Mouse (Mus musculus): ENCODE data around the gene Dcaf6.
"Not testable (repeated sequence)": the region's sequence is repeated elsewhere in the genome, so short reads cannot be mapped to it uniquely, and the experiment has no call there.

Dcaf6 gene

DNA sequence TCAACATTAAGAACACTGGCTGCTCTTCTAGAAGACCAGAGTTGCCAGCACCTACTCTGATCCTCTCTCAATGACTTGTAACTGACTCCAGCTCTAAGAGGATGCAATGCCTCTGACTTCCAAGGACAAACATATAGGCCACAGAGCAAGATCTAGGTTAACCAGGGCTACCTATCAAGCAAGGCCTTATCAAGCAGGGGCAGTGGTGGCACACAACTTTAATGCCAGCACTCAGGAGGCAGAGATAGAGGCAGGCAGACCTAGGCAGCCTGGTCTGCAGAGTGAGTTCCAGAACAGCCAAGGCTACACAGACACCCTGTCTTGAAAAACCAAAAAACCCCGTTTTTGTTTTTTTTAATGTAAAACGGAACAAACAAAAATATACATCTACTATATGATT, 34.0 kb downstream of the Dcaf6 start:
- no peak for DNase-seq (ENCODE audit: extremely low read depth, low read depth)

DNA sequence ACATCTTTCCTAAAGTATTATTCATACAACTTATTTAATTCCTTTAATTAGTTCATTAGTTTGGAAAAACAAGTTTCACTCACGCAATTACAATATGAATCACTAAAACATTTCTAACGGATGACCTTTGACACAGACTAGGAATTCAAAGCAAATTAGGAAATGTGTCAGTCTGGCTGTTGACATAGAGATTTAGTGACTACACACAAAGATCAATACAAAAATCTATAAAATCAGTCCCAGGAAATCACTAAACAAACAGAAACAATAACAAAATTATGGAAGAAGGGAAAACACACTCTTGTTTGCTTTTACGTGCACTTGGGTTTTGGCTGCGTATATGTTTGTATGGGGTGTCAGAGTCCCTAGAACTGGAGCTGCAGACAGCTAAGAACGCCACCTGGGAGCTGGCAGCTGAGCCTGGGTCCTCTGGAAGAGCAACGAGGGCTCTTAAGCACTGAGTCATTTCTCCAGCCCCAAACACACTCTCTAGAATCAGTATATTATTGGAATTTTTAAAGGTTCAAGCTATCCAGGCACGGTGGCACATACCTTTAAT, 38.8 kb downstream of the Dcaf6 start:
- no peak for DNase-seq (ENCODE audit: extremely low read depth, low read depth)

DNA sequence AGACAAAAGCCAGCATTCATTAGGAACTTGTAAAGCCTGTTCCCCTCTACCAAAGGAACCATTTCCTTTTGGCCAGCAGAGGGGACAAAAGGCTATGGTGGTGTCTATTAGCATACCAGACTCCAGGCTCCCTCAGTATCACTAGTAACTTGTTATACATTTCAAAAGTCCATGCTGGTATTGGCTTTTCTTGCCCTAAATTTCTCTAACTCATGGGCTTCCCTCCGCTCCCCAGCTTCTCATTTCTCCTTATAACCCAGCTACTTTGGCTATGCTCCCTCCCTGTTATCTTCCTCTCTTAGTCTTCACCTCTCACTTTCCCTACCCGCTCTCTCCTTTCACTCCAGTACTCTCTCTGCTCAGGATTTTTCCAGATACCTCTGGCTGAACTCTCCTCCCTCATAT, 63.9 kb downstream of the Dcaf6 start:
- no peak for DNase-seq (ENCODE audit: extremely low read depth, low read depth)

DNA sequence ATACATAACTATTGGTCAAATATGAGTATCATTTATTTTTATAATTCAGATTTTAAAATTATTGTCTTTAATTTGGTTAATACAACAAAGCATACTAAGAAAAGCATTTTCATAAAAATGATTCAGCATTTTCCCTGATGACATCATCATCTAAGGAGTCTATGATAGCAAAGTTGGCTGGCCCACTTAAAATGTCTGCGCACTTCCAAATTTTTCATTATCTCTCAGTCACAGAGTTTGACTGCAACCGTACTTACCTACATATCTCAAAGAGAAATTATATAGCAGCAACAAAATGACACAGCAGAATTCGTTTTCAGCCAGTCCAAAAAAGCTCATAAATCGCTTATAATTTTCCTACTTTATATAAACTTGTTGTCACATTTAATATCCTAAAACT, 64.3 kb downstream of the Dcaf6 start:
- DNase-seq (ENCODE audit: extremely low read depth, low read depth), result peak; percentile 92

DNA sequence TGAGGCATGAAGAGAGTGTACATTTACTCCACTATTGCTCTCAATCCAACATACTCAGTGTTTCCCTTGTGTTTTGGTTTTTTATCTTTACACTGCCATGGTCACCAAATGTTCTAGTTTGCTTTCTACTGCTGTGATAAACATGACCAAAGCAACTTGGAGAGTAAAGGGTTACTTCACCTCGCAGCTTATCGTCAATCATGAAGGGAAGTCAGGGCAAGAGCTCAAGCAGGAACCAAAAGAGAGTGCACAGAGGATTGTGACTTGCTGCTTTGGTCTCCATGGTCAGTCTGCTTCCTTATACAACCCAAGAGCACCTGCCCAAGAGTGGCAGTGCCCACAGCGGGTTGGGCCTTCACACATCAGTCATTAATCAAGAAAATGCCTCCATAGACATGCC, 65.4 kb downstream of the Dcaf6 start:
- DNase-seq (ENCODE audit: extremely low read depth, low read depth), result peak; percentile 73

DNA sequence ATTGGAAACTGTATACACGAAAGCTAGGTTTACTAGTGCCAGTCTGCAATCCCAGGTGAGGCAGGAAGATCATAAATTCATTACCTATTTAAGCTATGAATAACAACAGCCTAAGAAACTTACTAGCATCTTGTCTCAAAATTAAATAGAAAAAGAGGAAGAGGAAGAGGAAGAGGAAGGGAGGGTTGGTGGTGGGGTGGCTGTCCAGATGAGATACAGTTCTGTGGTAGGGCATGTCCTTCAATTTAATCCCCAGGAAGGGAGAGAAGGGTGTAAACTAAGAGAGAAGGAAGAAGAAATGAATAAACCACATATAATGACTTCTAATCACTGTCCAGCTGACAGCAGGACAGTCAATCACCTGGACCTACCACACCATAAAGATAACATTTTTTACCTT, 67.2 kb downstream of the Dcaf6 start:
- peak; percentile 85 for DNase-seq (ENCODE audit: extremely low read depth, low read depth)

DNA sequence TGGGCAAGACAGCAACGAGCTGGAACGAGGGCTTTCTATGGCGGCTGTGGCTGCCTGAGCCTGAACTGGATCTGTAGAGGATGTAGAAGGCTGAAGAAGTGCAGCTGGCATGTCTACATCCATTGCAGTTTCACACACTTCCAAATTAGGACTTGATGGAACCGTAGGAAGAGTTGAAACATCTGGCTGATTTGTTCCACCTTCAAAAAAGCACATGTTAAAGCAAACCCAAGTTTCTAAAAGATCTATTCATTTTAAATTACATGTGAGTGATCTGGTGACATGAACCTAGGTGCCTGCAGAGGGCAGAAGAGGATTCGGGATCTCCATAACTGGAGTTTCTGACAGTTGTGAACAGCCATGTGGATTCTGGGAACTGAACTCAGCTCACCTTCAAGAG, 71.6 kb downstream of the Dcaf6 start:
- DNase-seq (ENCODE audit: extremely low read depth, low read depth), result no peak

DNA sequence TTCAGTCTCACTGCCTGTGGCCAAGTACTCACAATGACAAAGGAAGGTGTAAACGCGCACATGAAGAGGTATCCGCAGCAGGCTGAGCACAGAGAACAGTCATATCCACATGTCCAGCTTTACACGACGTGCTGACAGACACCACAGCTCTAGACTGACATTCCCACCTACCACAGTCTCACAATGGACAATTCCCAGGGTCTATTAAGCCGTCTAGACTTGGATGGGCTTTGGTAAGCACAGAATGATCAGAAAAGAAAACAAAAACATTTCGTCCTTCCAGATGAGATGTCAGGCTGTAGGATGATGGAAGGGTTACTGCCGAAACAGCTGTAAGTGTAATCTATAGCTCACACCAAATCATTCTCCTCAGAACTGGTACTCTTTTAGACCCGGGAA, 73.8 kb downstream of the Dcaf6 start:
- no peak for DNase-seq (ENCODE audit: extremely low read depth, low read depth)

DNA sequence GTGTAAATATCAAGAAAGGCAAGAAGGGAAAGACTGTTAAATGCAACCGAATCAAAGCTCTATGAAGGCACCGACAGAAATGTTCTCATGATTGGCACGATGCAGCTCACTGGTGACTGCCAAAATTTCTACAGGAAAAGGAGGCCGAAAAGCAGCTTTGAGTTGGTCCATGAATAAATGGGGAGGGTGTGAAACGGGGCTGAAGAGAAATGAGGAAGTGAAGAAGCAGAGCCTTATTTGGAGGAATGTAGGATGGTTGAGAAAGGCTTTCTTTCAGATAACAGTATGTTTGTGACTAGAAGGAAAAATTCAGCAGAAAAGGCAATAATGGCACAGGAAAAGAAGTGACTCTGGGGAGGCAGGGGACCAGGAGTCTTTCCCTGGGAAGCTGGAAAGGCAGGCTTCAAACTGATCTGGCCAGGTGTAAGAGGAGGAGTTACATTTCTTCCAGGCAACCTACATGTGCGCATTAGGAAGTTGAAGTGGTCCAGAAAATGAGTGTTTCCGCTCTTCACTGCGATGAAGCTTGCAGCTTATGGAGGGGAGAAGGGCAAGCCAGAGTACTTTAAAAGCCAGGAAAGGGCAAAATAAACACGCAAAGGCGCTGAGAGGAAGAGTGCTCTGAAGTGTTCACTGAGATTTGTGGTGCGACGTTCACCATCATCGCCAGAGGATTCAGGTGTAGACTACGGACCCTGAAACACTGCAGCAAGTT, 74.3 kb downstream of the Dcaf6 start:
- DNase-seq (ENCODE audit: extremely low read depth, low read depth), result peak; percentile 67

DNA sequence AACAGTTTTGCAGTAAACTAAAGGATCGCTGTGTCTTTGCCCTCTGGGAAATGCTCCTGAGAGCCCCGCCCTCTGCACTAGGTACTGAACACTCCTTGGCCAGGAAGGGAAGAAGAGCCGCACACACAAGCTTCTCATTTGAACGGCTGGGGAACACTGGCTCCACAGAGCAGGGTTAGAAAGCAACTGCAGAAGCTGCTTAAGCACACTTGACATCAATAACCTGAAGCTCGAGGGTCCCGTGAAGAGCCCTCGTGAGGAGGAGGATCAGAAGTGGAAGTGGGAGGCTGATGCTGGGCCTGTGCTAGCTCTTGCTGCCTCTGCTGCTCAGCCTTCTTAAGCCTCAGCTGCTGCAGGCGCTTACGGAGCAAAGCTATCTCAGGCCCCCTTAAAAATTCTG, 86.4 kb downstream of the Dcaf6 start:
- DNase-seq (ENCODE audit: extremely low read depth, low read depth), result no peak

DNA sequence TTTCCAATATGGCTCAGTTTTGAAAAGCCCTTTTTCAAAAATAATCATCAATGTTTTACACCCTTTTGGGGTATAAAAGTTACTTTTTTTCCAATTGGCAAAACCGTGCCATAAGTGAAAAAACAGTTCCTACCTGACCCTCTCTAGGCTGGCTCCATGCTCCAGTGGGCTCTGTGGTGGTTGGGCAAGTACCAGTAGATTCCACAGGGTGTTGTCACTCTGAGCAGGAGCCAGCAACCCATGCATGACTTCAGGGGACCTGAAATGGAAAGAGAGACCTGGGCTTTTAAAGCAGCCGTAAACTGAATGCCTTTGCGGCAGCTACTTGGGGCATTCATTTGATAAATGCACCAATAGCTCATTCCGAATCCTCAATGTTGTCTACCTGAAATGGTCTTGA, 89.3 kb downstream of the Dcaf6 start:
- DNase-seq (ENCODE audit: extremely low read depth, low read depth), result no peak

DNA sequence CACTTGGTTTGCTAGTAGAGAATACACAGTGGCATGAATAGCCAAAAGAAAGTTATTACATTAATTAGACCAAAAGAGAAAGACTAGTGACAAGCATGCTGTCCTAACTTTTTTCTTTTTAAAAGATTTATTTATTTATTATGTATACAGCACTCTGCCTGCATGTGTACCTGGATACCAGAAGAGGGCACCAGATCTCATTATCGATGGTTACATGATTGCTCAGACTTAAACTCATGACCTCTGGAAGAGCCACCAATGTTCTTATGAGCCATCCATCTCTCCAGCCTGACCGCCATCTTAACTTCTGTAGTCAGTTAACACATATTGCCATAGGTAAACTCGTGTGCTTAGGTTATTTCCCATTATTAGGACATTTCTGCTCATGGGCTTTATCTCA, 95.2 kb downstream of the Dcaf6 start:
- DNase-seq (ENCODE audit: extremely low read depth, low read depth), result no peak

DNA sequence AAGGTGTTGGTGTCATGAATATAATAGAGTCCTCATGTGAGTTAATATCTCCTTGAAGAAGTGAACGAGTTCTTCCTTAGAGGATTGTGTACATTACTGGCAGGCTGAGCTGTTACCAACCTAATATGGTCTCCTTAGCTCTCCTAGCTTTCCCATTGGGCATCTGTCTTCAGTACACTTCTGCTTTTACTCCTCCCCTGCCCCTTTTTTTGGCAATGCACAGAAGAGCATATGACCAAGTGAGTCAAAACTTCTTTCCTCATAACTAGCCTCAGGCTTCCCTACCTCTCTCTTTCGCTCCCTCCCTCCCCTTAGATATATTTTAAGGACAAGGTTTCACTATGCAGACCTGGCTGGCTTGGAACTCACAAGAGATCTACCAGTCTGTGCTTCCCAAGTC, 97.0 kb downstream of the Dcaf6 start:
- DNase-seq (ENCODE audit: extremely low read depth, low read depth), result no peak

DNA sequence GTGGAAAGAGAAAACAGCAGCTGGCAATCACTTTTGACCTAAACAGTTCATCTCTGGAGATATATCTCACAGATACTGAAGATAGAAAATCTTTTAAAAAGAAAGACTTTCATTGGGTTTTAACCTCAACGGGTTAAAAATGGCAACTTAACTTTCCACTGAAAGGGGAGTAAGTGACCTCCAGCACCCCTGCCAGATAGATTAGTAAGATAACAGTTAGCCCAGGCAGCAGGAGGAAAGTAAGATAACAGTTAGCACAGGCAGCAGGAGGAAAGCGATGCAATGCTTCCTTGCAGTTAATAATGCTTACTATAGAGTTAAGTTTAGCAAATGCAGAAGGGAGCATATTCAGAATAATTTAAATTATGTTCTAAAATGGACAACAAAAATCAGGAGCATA, 103.9 kb downstream of the Dcaf6 start:
- DNase-seq (ENCODE audit: extremely low read depth, low read depth), result no peak

DNA sequence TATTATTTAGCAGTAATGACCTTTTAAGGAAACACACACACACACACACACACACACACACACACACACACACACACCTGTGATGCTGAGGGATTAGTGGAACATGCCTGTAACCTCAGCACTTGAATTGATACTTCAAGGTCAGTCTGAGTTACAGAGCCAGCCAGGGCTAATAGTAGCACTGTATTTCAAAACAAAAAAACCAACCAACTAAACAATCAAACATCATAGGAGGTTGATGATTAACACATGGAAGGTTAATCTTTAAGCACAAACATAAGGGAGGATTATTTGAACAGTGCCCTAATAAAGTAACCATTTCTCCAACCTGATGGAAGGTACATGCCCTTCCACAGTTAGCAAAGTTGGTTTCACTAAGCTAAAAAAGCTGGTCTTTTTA, 111.6 kb downstream of the Dcaf6 start:
- no peak for DNase-seq (ENCODE audit: extremely low read depth, low read depth)

DNA sequence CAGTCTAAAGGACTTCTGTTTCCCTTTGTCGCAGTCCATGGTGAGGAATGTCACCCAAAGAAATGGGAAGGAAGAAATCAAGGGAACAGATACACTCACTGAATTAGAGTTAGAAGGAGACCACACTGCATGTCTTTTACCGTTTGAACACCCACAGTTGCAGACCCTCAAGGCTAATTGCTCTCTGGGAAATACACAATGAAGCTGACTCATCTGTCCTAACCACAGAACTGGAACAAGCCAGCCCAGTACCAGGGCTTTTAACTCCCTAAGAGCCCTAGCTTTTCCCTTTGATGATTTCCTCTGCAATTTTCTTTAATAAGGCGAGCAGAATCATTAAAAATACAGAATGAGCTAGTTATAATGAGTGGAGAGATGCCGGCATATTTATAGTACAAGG, 115.8 kb downstream of the Dcaf6 start:
- DNase-seq (ENCODE audit: extremely low read depth, low read depth), result no peak

DNA sequence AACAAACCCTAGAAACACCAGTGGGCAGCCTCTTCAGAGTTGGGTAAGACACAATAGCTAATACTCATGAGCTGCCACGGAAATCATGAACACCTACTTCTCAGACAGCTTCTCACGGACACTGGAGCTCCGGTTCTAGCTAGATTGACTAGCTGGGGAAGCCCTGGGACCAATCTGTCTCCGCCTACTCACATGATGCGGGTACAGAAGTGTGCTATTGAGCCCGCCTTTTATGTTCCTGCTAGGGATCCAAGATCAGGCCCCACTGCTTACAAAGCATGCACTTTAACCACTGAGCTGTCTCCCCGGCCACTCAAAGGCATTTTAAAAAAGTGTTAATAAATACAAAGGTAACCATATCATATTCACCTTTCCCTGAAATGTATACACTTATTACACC, 118.1 kb downstream of the Dcaf6 start:
- DNase-seq (ENCODE audit: extremely low read depth, low read depth), result no peak

DNA sequence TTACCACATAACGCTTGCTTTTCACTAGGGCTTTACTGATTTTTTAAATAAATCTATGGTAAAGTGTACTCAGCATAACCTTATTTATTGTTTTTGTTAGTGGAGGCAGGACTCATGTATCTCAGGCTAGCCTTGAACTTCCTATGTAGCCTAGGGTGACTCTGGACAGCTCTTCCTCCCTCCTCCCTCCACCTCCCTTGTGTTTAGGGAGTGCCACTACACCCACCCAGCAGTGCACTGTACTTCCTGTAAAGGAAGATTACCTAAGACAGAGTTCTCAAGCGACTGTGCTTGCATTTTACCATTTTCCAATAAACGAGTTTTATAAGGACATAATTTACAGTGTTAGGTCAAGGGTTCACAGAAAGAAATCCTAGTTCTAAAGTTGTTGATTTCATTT, 127.5 kb downstream of the Dcaf6 start:
- DNase-seq (ENCODE audit: extremely low read depth, low read depth), result no peak

DNA sequence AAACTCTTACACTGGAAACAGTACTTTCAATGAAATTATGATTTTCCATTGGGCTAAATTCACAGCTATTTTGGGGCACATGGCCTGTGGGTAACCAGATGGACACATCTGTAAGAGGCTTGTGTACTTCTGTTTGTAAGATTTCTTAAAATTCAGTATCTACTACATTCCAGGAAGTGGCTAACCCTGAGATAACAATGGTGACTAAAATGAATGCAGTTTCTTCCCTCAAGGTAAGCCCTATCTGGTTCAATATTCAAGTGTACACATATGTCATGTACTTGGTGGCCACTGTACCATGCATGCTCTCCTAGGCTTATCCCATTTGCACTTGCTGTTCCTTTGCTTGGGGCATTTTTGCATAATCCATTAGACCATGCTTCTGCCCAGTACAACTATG, 129.4 kb downstream of the Dcaf6 start:
- DNase-seq (ENCODE audit: extremely low read depth, low read depth), result no peak

DNA sequence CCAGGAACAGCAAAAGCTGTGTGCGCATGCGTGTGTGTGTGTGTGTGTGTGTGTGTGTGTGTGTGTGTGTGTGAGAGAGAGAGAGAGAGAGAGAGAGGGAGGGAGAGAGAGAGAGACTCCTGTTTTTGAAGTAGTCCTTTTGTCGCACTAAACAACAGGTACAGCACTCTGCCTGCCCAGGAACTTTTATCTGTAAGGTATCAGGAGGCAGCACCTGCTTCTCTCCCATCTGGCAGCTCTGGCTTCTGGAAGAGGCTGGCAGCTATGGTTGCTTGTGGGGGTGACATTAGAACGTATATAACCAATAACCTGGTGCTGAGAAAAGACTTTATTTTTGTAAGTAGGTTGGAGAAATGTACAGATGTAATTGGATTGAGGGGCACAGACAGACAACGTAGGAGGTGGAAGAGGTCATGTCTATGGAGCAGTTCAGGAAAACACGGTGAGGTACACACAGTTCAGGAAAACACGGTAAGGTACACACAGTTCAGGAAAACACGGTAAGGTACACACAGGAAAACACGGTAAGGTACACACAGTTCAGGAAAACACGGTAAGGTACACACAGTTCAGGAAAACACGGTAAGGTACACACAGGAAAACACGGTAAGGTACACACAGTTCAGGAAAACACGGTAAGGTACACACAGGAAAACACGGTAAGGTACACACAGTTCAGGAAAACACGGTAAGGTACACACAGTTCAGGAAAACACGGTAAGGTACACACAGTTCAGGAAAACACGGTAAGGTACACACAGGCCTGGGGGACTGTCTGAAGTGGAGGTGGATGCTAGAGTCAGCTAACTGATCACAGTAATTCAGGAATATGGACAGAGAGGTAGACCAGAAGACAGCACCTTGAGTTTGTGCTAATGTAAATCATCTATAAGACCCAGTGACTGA, 131.6 kb downstream of the Dcaf6 start:
- DNase-seq (ENCODE audit: extremely low read depth, low read depth), result not testable (repeated sequence)

DNA sequence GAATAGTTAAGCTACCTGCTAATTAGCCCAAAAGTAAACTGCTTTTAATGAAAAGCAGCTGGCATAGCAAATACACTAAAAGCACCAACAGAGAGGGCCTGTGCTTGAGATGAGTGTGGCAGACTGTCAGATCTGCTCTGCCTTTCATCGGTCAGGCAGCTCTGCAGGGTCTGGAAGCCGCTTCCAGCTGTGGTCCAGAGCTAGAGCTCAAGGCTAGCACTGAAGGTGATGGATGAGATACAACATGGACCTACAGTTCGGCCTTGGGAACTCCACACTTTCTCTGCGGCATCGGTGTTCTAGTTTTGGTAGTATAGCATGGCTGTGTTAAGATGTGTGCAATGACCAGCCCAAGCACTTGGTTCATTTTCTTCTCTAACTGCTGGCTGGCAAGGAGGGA, 132.4 kb downstream of the Dcaf6 start:
- DNase-seq (ENCODE audit: extremely low read depth, low read depth), result no peak

DNA sequence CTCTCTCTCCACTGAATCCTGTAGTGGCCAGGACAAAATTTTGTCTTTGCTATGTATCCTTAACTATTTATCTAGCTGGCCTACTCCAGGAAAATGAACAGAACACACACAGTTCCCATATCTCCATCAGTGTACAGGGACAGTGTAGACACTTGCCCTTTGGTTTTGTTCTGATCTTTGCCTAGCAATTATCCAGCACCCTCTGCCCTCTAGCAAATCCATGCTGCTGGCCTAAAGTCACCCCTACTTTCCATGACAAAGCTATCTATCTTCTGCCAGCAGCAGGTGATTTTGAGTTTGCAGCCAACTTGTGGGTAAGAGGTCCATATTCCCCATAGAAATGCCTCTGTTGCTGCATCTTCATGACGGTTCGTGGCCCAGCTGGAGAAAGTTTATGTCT, 132.9 kb downstream of the Dcaf6 start:
- DNase-seq (ENCODE audit: extremely low read depth, low read depth), result no peak

DNA sequence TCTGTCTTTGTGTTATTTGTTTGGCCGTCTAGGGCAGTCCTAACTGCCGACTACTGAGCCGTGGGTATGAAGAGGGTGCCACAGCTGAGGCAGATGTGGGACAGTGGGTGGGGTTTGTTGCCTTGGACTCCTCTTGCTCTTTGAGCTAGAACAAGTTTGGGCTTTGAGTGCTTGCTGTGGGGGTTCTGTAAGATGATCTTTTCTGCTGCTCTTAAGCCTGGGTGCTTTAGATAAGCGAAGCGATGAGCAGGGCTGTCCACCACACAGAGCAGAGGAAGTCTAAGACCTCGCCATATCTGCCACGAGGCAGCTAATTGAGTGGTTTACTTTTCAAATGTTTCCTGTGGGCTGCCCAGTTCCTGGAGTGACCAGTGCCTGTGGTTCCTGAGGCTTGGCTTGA, 137.3 kb downstream of the Dcaf6 start:
- peak; percentile 79 for DNase-seq (ENCODE audit: extremely low read depth, low read depth)

Measured in MEL-GATA-1-ER (cell line).